Mouse (Mus musculus) MEL (cell line): ENCODE data around the gene Morn1. TPM values are rescaled to one million over a fixed set of nuclear protein-coding genes. Genes with fewer than 3 reads are reported as not detected.

Experiments
- DNase-seq: peaks from one replicate; pipeline ENCODE4 v3.0.0; 2011; ENCODE audit warnings: low read depth, low spot score
- H3K27ac ChIP-seq: 2 replicates; pipeline ENCODE4 v1.5.1; 2012; ENCODE audit warnings: low read depth, mild to moderate bottlenecking, control low read depth, low read length, moderate library complexity; ENCODE audit not compliant: control insufficient read depth
- H3K27me3 ChIP-seq, 2 experiments: fragments of 150-350 bp in 1 of 2; sonication (generic) in 1 of 2; 2 replicates each; pipeline ENCODE4 v1.6.1; 2012; ENCODE audit warnings: low read length in 2 of 2, mild to moderate bottlenecking in 2 of 2, improper control_type of control experiment in 1 of 2, moderate library complexity in 1 of 2; ENCODE audit not compliant: insufficient read depth in 2 of 2, control insufficient read depth in 1 of 2
- H3K36me3 ChIP-seq, 2 experiments: 2 replicates each; pipeline ENCODE4 v1.6.1; 2012 to 2014; ENCODE audit warnings: low read length in 2 of 2, improper control_type of control experiment in 1 of 2, inconsistent platforms in 1 of 2, mild to moderate bottlenecking in 1 of 2; ENCODE audit not compliant: insufficient read depth in 2 of 2, control insufficient read depth in 1 of 2
- H3K4me1 ChIP-seq, 2 experiments: fragments of 150-350 bp in 1 of 2; sonication (generic) in 1 of 2; 2 replicates each; pipeline ENCODE4 v1.6.1; 2012; ENCODE audit warnings: low read length in 2 of 2, improper control_type of control experiment in 1 of 2, mild to moderate bottlenecking in 1 of 2; ENCODE audit not compliant: insufficient read depth in 2 of 2, control insufficient read depth in 1 of 2
- H3K4me3 ChIP-seq, 2 experiments: fragments of 150-350 bp in 1 of 2; sonication (generic) in 1 of 2; 2 replicates each; pipeline ENCODE4 v1.5.1; 2012; ENCODE audit warnings: low read depth in 2 of 2, low read length in 2 of 2, mild to moderate bottlenecking in 2 of 2, moderate library complexity in 2 of 2, control low read depth in 1 of 2, improper control_type of control experiment in 1 of 2; ENCODE audit not compliant: control insufficient read depth in 1 of 2, insufficient read depth in 1 of 2
- H3K79me2 ChIP-seq: 2 replicates; pipeline ENCODE4 v1.6.1; 2012; ENCODE audit warnings: mild to moderate bottlenecking, low read length, moderate library complexity; ENCODE audit not compliant: control insufficient read depth, poor library complexity, insufficient read depth
- H3K9ac ChIP-seq: 2 replicates; pipeline ENCODE4 v1.6.1; 2012; ENCODE audit warnings: low read depth, mild to moderate bottlenecking, control low read depth, low read length, moderate library complexity; ENCODE audit not compliant: control insufficient read depth, poor library complexity, severe bottlenecking
- H3K9me3 ChIP-seq: fragments of 150-350 bp; sonication (generic); replicated peaks from 2 replicates; pipeline ENCODE4 v1.6.1; 2012; ENCODE audit warnings: mild to moderate bottlenecking, low read length, improper control_type of control experiment, moderate library complexity; ENCODE audit not compliant: insufficient read depth
- CHD1 ChIP-seq: IDR thresholded peaks from 2 replicates; pipeline ENCODE4 v1.6.1; 2012; ENCODE audit warnings: low read depth, mild to moderate bottlenecking, inconsistent platforms, low read length, improper control_type of control experiment
- CTCF ChIP-seq, 3 experiments: IDR thresholded peaks in 2 of 3; conservative IDR thresholded peaks in 1 of 3; 2 replicates each; pipeline ENCODE4 v1.5.1; 2011 to 2012; ENCODE audit warnings: low read length in 3 of 3, low read depth in 2 of 3, mild to moderate bottlenecking in 2 of 3, improper control_type of control experiment in 1 of 3, inconsistent platforms in 1 of 3, mixed read lengths in 1 of 3, moderate library complexity in 1 of 3; ENCODE audit not compliant: control insufficient read depth in 1 of 3, insufficient read depth in 1 of 3, poor library complexity in 1 of 3, severe bottlenecking in 1 of 3
- E2F4 ChIP-seq: IDR thresholded peaks from 2 replicates; pipeline ENCODE4 v1.6.1; 2011; ENCODE audit warnings: low read depth, low read length, improper control_type of control experiment, borderline replicate concordance
- JUND ChIP-seq: IDR thresholded peaks from 2 replicates; pipeline ENCODE4 v1.6.1; 2011; ENCODE audit warnings: low read depth, mild to moderate bottlenecking, improper control_type of control experiment, low read length
- MAFK ChIP-seq: IDR thresholded peaks from 2 replicates; pipeline ENCODE4 v1.6.1; 2011; ENCODE audit warnings: low read depth, mild to moderate bottlenecking, low read length, improper control_type of control experiment, borderline replicate concordance
- MAX ChIP-seq: IDR thresholded peaks from 2 replicates; pipeline ENCODE4 v1.6.1; 2011; ENCODE audit warnings: low read length, improper control_type of control experiment
- MAZ ChIP-seq: IDR thresholded peaks from 2 replicates; pipeline ENCODE4 v1.6.1; 2012; ENCODE audit warnings: low read depth, mild to moderate bottlenecking, inconsistent platforms, low read length, improper control_type of control experiment
- MEF2A ChIP-seq: IDR thresholded peaks from 2 replicates; pipeline ENCODE4 v1.6.1; 2014; ENCODE audit warnings: low read depth, mild to moderate bottlenecking, inconsistent platforms, low read length, improper control_type of control experiment; ENCODE audit not compliant: poor library complexity, insufficient replicate concordance, severe bottlenecking; ENCODE audit errors: extremely low read depth
- MYB ChIP-seq: IDR thresholded peaks from 2 replicates; pipeline ENCODE4 v1.6.1; 2011; ENCODE audit warnings: mild to moderate bottlenecking, low read depth, low read length, improper control_type of control experiment
- MYC ChIP-seq: IDR thresholded peaks from 2 replicates; pipeline ENCODE4 v1.6.1; 2011; ENCODE audit warnings: low read depth, mild to moderate bottlenecking, low read length, improper control_type of control experiment, moderate library complexity
- NRF1 ChIP-seq: IDR thresholded peaks from 2 replicates; pipeline ENCODE4 v1.6.1; 2014; ENCODE audit warnings: low read depth, mild to moderate bottlenecking, inconsistent platforms, low read length, improper control_type of control experiment, moderate library complexity; ENCODE audit not compliant: poor library complexity, insufficient read depth, severe bottlenecking
- RCOR1 ChIP-seq: IDR thresholded peaks from 2 replicates; pipeline ENCODE4 v1.6.1; 2012; ENCODE audit warnings: low read depth, mild to moderate bottlenecking, inconsistent platforms, low read length, improper control_type of control experiment
- TAL1 ChIP-seq: IDR thresholded peaks from 2 replicates; pipeline ENCODE4 v1.6.1; 2012; ENCODE audit warnings: mild to moderate bottlenecking, inconsistent platforms, low read length, moderate library complexity, mixed read lengths
- TBP ChIP-seq: IDR thresholded peaks from 2 replicates; pipeline ENCODE4 v1.8.0; 2011; ENCODE audit warnings: low read depth, low read length, improper control_type of control experiment
- UBTF ChIP-seq: IDR thresholded peaks from 2 replicates; pipeline ENCODE4 v1.6.1; 2012; ENCODE audit warnings: low read depth, mild to moderate bottlenecking, inconsistent platforms, low read length, improper control_type of control experiment, moderate library complexity, borderline replicate concordance; ENCODE audit not compliant: insufficient read depth
- USF1 ChIP-seq: IDR thresholded peaks from 2 replicates; pipeline ENCODE4 v1.6.1; 2014; ENCODE audit warnings: low read depth, mild to moderate bottlenecking, inconsistent platforms, low read length, improper control_type of control experiment, moderate library complexity
- USF2 ChIP-seq, 2 experiments: IDR thresholded peaks; 2 replicates each; pipeline ENCODE4 v1.6.1; 2011 to 2012; ENCODE audit warnings: improper control_type of control experiment in 2 of 2, low read length in 2 of 2, borderline replicate concordance in 1 of 2, inconsistent platforms in 1 of 2, low read depth in 1 of 2, mild to moderate bottlenecking in 1 of 2; ENCODE audit not compliant: insufficient read depth in 1 of 2
- ZKSCAN1 ChIP-seq: IDR thresholded peaks from 2 replicates; pipeline ENCODE4 v1.6.1; 2012; ENCODE audit warnings: low read depth, mild to moderate bottlenecking, inconsistent platforms, low read length, improper control_type of control experiment, moderate library complexity
- ZMIZ1 ChIP-seq: IDR thresholded peaks from 2 replicates; pipeline ENCODE4 v1.6.1; 2012; ENCODE audit warnings: low read depth, mild to moderate bottlenecking, inconsistent platforms, low read length, improper control_type of control experiment, moderate library complexity
- ZNF384 ChIP-seq: IDR thresholded peaks from 2 replicates; pipeline ENCODE4 v1.6.1; 2012; ENCODE audit warnings: low read depth, mild to moderate bottlenecking, inconsistent platforms, low read length, improper control_type of control experiment
- polyA plus RNA-seq, 2 experiments: library from polyadenylated mRNA; stranded (reverse) in 1 of 2; unstranded in 1 of 2; fragments of >175 nt in 1 of 2; fragments of >200 nt in 1 of 2; gene quantifications; 2 replicates each; pipeline versions ENCODE4 v1.2.1 to v1.2.4; 2012; ENCODE audit warnings: low replicate concordance in 2 of 2, low read depth in 1 of 2; ENCODE audit not compliant: insufficient read length in 2 of 2, insufficient read depth in 1 of 2, missing spikeins in 1 of 2
- total RNA-seq: library from RNA; depleted of rRNA; stranded (reverse); fragments of 300-350 nt; gene quantifications from 2 replicates; pipeline ENCODE4 v1.2.3, GENCODE M21; 2012

Morn1 gene
- total and polyA plus RNA-seq, 3 experiments: 4.1 to 4.4 TPM; not detected in 1

- TF ChIP-seq NRF1: no peak
Observed at GRCm38 (mm10) chr4:155095238-155095900, 9.0 kb downstream of the Morn1 start (continued).

- Histone ChIP-seq H3K9me3 (no peaks in the 10 kb centered on the region), H3K4me3 (no peak overlapping the region), H3K36me3 (no peaks in the 10 kb centered on the region), H3K27ac (no peak overlapping the region), H3K4me1 (no peaks in the 10 kb centered on the region), H3K27me3 (no peaks in the 10 kb centered on the region), H3K9ac (no peak overlapping the region), H3K79me2 (no peaks in the 10 kb centered on the region)
- TF ChIP-seq ZMIZ1 (no peak), TBP (no peak), CHD1 (no peak), JUND (no peak), USF2 (IDR thresholded peaks at IDR 0.05; ENCODE audit: borderline replicate concordance in 1 of 2, insufficient read depth in 1 of 2, low read depth in 1 of 2, low read length in 2 of 2) (no peak), MEF2A (no peak), E2F4 (no peak), MAFK (no peak), MYB (no peak), MAX (no peak), MYC (no peak), CTCF (IDR thresholded peaks at IDR 0.05 in 2 of 3, conservative IDR thresholded peaks at IDR 0.05 in 1 of 3; ENCODE audit: control insufficient read depth in 1 of 3, insufficient read depth in 1 of 3, low read depth in 2 of 3, low read length in 3 of 3, poor library complexity in 1 of 3, severe bottlenecking in 1 of 3) (no peak), MAZ (no peak), TAL1 (no peak), UBTF (no peak), USF1 (no peak), NRF1 (no peak), RCOR1 (no peak), ZNF384 (no peak), ZKSCAN1 (no peak)
- no peak for DNase-seq
Observed at GRCm38 (mm10) chr4:155095967-155096366, 9.6 kb downstream of the Morn1 start.
